Mouse (Mus musculus) ES-Bruce4 (cell line): ENCODE data around the gene Map4k1.

Experiments
- EP300 ChIP-seq: IDR thresholded peaks from 2 replicates; pipeline ENCODE4 v1.6.1; 2011; ENCODE audit warnings: low read depth, low read length; ENCODE audit not compliant: insufficient read depth
- POLR2A ChIP-seq: IDR thresholded peaks from one replicate; pipeline ENCODE4 v1.8.1; 2011; ENCODE audit warnings: low read length; ENCODE audit not compliant: insufficient read depth

GRCm38 (mm10) chr7:28961584-28961926 is 20.3 kb upstream of the Map4k1 start:
- TF ChIP-seq EP300 (no peak), POLR2A (no peak)
